Mouse (Mus musculus) heart, postnatal 0 days (tissue): ENCODE data around the gene Trh. TPM values are rescaled to one million over a fixed set of nuclear protein-coding genes. Genes with fewer than 3 reads are reported as not detected.

Experiments used
- ATAC-seq: fragments of 200-750 bp; cut with Nextera tagmentation; 2 replicates; pipeline ENCODE4 v1.8.0; 2017; ENCODE audit warnings: low read depth, moderate number of reproducible peaks, moderate library complexity; ENCODE audit not compliant: insufficient read depth
- DNase-seq: peaks from one replicate; pipeline ENCODE4 v3.0.0-alpha.2; 2016; ENCODE audit warnings: low spot score
- H3K27ac ChIP-seq: fragments of 300-500 bp; sonication (generic); 2 replicates; pipeline ENCODE4 v1.5.1; 2014; ENCODE audit warnings: low read depth, mild to moderate bottlenecking
- H3K27me3 ChIP-seq: fragments of 300-500 bp; sonication (generic); 2 replicates; pipeline ENCODE4 v1.6.1; 2014; ENCODE audit warnings: low read length, mixed read lengths; ENCODE audit not compliant: control insufficient read depth, insufficient read depth
- H3K36me3 ChIP-seq: fragments of 300-500 bp; sonication (generic); replicated peaks from 2 replicates; pipeline ENCODE4 v1.6.1; 2014; ENCODE audit warnings: low read length, mixed read lengths; ENCODE audit not compliant: control insufficient read depth, insufficient read depth
- H3K4me1 ChIP-seq: fragments of 300-500 bp; sonication (generic); 2 replicates; pipeline ENCODE4 v1.6.1; 2014; ENCODE audit warnings: antibody characterized with exemption; ENCODE audit not compliant: control insufficient read depth, insufficient read depth
- H3K4me2 ChIP-seq: fragments of 300-500 bp; sonication (generic); 2 replicates; pipeline ENCODE4 v1.6.1; 2014; ENCODE audit warnings: low read depth, mild to moderate bottlenecking, low read length, moderate library complexity
- H3K4me3 ChIP-seq: fragments of 300-500 bp; sonication (generic); 2 replicates; pipeline ENCODE4 v1.5.1; 2014; ENCODE audit warnings: low read depth, low read length
- H3K9ac ChIP-seq: fragments of 300-500 bp; sonication (generic); replicated peaks from 2 replicates; pipeline ENCODE4 v1.6.1; 2014; ENCODE audit warnings: low read depth, low read length, mixed read lengths
- H3K9me3 ChIP-seq: fragments of 300-500 bp; sonication (generic); replicated peaks from 2 replicates; pipeline ENCODE4 v1.6.1; 2016; ENCODE audit warnings: low read length; ENCODE audit not compliant: control insufficient read depth
- CTCF ChIP-seq: IDR thresholded peaks from 2 replicates; pipeline ENCODE4 v1.5.1; 2016; ENCODE audit warnings: antibody characterized with exemption, control low read depth, low read depth
- EP300 ChIP-seq: IDR thresholded peaks from 2 replicates; pipeline ENCODE4 v1.6.1; 2016; ENCODE audit warnings: antibody characterized with exemption, low read depth
- WGBS: fragments of 180-500 bp; shearing (Covaris S2); extraction: QIAGEN DNeasy Blood & Tissue Kit; methylation state at CpG from one replicate; pipeline ENCODE4 v1.1.7; 2014; 5-methylcytosine and 5-hydroxymethylcytosine counted together
- polyA plus RNA-seq: library from polyadenylated mRNA; unstranded; fragments of >200 nt; fragmentation: Nextera tagmentation; extraction: Ambion mirVana; gene quantifications from 2 replicates; pipeline ENCODE4 v1.2.1, GENCODE M21; 2015
- total RNA-seq: library from RNA; depleted of rRNA; stranded (reverse); fragments of >200 nt; gene quantifications from 2 replicates; pipeline ENCODE4 v1.2.3, GENCODE M21; 2014; ENCODE audit warnings: low replicate concordance; rRNA removed

The Trh gene
- total RNA-seq = not detected in 2 replicates
- polyA plus RNA-seq = not detected in 2 replicates

GRCm38 (mm10) chr6:92244591-92244990 lies at the start of gene Trh:
TSS of gene Trh (minus strand) at chr6:92244650.
- TF ChIP-seq CTCF (no peak), EP300 (no peak)
- Histone ChIP-seq H3K9ac (no peak within 1 kb of the TSS), H3K4me2 (peak within 1 kb of the TSS; percentile 30; the same call in 1 of the 2 replicates), H3K4me3 (peak within 1 kb of the TSS; percentile 24; the same call in 1 of the 2 replicates), H3K9me3 (no peaks in the 10 kb centered on the region), H3K4me1 (peaks cover 4% of the 10 kb centered on the region; the same call in 1 of the 2 replicates), H3K36me3 (no peaks in the 10 kb centered on the region), H3K27ac (no peak within 1 kb of the TSS), H3K27me3 (peaks cover 33% of the 10 kb centered on the region)
- no peak for DNase-seq
- no peak for ATAC-seq
- 2% methylated on average over 31 of the region's 31 CpGs for WGBS

GRCm38 (mm10) chr6:92290826-92291225 lies 46.4 kb upstream of the Trh start:
- H3K36me3 ChIP-seq = no peaks in the 10 kb centered on the region
- 59% methylated on average over 3 of the region's 3 CpGs for WGBS
- H3K27me3 ChIP-seq = no peaks in the 10 kb centered on the region
- H3K4me1 ChIP-seq = no peaks in the 10 kb centered on the region
- TF ChIP-seq EP300 = no peak
- no peak for TF ChIP-seq CTCF
- DNase-seq = no peak
- H3K9me3 ChIP-seq = no peaks in the 10 kb centered on the region
- no peak overlapping the region for H3K4me2 ChIP-seq
- no peak overlapping the region for H3K9ac ChIP-seq
- no peak for ATAC-seq
- no peak overlapping the region for H3K27ac ChIP-seq
- H3K4me3 ChIP-seq = no peak overlapping the region

GRCm38 (mm10) chr6:92286889-92287288 lies 42.4 kb upstream of the Trh start:
- H3K27me3 ChIP-seq = no peaks in the 10 kb centered on the region
- TF ChIP-seq EP300 (no peak), CTCF (no peak)
- ATAC-seq (no peak), DNase-seq (no peak)
- H3K9ac ChIP-seq = no peak overlapping the region
- no peaks in the 10 kb centered on the region for H3K4me1 ChIP-seq
- no peak overlapping the region for H3K4me2 ChIP-seq
- H3K27ac ChIP-seq = no peak overlapping the region
- no peaks in the 10 kb centered on the region for H3K36me3 ChIP-seq
- H3K4me3 ChIP-seq = no peak overlapping the region
- no peaks in the 10 kb centered on the region for H3K9me3 ChIP-seq
- WGBS = 36% methylated on average over 4 of the region's 4 CpGs

GRCm38 (mm10) chr6:92286258-92286888 lies 41.9 kb upstream of the Trh start:
- Histone ChIP-seq H3K4me2 (no peak overlapping the region), H3K9me3 (no peaks in the 10 kb centered on the region), H3K4me1 (no peaks in the 10 kb centered on the region), H3K27me3 (no peaks in the 10 kb centered on the region), H3K4me3 (no peak overlapping the region), H3K9ac (no peak overlapping the region), H3K36me3 (no peaks in the 10 kb centered on the region), H3K27ac (no peak overlapping the region)
- 30% methylated on average over 4 of the region's 4 CpGs for WGBS
- DNase-seq (peak; percentile 62), ATAC-seq (no peak)
- peak; percentile 79 for TF ChIP-seq CTCF
- no peak for TF ChIP-seq EP300

GRCm38 (mm10) chr6:92285559-92285958 lies 41.1 kb upstream of the Trh start:
- TF ChIP-seq CTCF = no peak
- TF ChIP-seq EP300 = no peak
- ATAC-seq = no peak
- Histone ChIP-seq H3K9ac (no peak overlapping the region), H3K27ac (no peak overlapping the region), H3K4me2 (no peak overlapping the region), H3K36me3 (no peaks in the 10 kb centered on the region), H3K9me3 (no peaks in the 10 kb centered on the region), H3K27me3 (no peaks in the 10 kb centered on the region), H3K4me3 (no peak overlapping the region), H3K4me1 (no peaks in the 10 kb centered on the region)
- 63% methylated on average over 4 of the region's 4 CpGs for WGBS
- DNase-seq = no peak

GRCm38 (mm10) chr6:92277179-92277578 lies 32.7 kb upstream of the Trh start:
- no peak overlapping the region for H3K4me3 ChIP-seq
- DNase-seq (no peak), ATAC-seq (no peak)
- H3K9me3 ChIP-seq = no peaks in the 10 kb centered on the region
- H3K9ac ChIP-seq = no peak overlapping the region
- no peak overlapping the region for H3K4me2 ChIP-seq
- H3K36me3 ChIP-seq = no peaks in the 10 kb centered on the region
- H3K27me3 ChIP-seq = no peaks in the 10 kb centered on the region
- 79% methylated on average over 1 of the region's 1 CpGs for WGBS
- no peak for TF ChIP-seq EP300
- no peak overlapping the region for H3K27ac ChIP-seq
- no peaks in the 10 kb centered on the region for H3K4me1 ChIP-seq
